Mouse (Mus musculus) central nervous system, embryonic 14 days (tissue): ENCODE data around the gene Nup88. TPM values are rescaled to one million over a fixed set of nuclear protein-coding genes. Genes with fewer than 3 reads are reported as not detected.

Experiments used
- polyA plus RNA-seq: library from polyadenylated mRNA; depleted of rRNA; stranded (reverse); fragments of >200 nt; gene quantifications from 2 replicates; pipeline ENCODE4 v1.2.3, GENCODE M21; 2012; rRNA removed

Gene Nup88
- polyA plus RNA-seq, result 126 and 140 TPM in 2 replicates

GRCm38 (mm10) chr11:70969821-70970559, at the start of gene Nup88, which contains the start of gene Rpain:
Nup88 (minus strand) TSS chr11:70969973.
Rpain (plus strand) TSS chr11:70970213.

GRCm38 (mm10) chr11:71004316-71004773, 34.6 kb upstream of the Nup88 start, which contains the start of gene Dhx33:
Dhx33 (minus strand) TSS chr11:71004437.

GRCm38 (mm10) chr11:70982557-70983228, 12.9 kb upstream of the Nup88 start, which contains the start of gene C1qbp:
C1qbp (minus strand) TSS chr11:70983026.

Other genes with a start within 250 kb of the Nup88 start
- 7.2 and 7.3 TPM in 2 replicates for gene Zfp3, start 205.8 kb downstream of the Nup88 start, polyA plus RNA-seq
- 0.38 and 0.48 TPM in 2 replicates for gene Scimp, start 157.4 kb downstream of the Nup88 start, polyA plus RNA-seq
- 24.1 and 24.6 TPM in 2 replicates for gene Rabep1, start 125.2 kb downstream of the Nup88 start, polyA plus RNA-seq
- gene Rpain, start 240 bp upstream of the Nup88 start, polyA plus RNA-seq, result 72.1 and 78.0 TPM in 2 replicates
- gene C1qbp, start 13.1 kb upstream of the Nup88 start, polyA plus RNA-seq, result 130 and 138 TPM in 2 replicates
- 25.6 and 26.6 TPM in 2 replicates for gene Dhx33, start 34.5 kb upstream of the Nup88 start, polyA plus RNA-seq
- 24.5 and 25.0 TPM in 2 replicates for gene Mis12, start 49.6 kb upstream of the Nup88 start, polyA plus RNA-seq
- gene Derl2, start 49.9 kb upstream of the Nup88 start, polyA plus RNA-seq, result 23.7 and 23.9 TPM in 2 replicates
- 405 and 446 TPM in 2 replicates for gene 6330403K07Rik, start 63.5 kb upstream of the Nup88 start, polyA plus RNA-seq
- 0.03 and 0.06 TPM in 2 replicates for gene Nlrp1a, start 174.7 kb upstream of the Nup88 start, polyA plus RNA-seq